Mouse (Mus musculus) forelimb bud, embryonic 11.5 days (tissue): ENCODE data around the gene Map3k12.
A peak's percentile ranks its signal among the peaks of the same experiment; 100 is the strongest.

ENCODE experiments used
- DNase-seq: peaks from one replicate; pipeline ENCODE4 v3.0.0-alpha.2; 2012; ENCODE audit warnings: low read depth, low spot score

The Map3k12 gene

DNA sequence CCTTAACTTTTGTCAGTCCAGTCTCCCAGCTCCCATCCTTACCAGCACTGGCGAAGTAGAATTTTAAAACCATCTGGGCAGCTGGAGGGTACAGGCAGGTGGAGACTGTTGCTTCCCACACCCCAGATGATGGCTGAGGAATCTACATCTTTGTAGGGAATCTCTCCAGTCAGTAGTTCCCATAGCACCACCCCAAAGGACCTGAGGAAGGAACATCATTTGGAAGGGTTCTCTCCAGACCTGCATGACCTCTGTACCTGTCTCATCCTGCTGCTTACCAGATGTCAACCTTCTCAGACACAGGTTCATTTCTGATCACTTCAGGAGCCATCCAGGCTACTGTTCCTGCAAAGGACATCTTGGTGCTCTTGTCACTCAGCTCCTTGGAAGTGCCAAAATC is 13.4 kb downstream of the Map3k12 start, which contains the start of gene Gm10337:
Gene Gm10337, plus strand, starts transcription at position 276 of the 400 bp plus-strand sequence.
- no peak for DNase-seq

DNA sequence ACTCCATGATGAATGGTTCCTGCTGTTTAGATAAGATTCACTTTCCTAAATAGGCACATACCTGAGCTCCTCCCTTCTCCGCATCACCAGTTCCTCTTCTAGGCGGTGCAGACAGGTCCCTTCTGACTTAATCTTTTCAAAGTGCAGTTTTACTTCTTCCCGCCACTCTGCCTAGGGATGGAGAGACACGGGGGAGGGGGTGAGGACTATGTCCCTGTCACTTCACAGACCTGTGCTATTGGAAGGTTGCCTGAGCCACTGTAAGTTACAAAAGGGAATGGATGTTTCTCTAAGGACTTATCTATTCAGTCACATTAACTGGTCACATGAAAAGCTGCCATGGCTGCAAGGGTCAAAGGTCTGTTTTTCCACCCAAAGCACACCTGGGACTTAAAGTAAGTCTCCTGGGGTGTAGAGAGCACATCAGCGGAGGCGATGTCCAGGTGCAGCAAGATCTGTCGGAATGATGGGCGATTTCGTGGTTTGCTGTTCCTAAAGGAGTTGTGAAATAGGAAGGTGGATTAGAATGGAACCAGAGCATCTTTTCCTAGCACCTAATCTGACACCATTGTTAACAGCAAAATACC is 14.5 kb downstream of the Map3k12 start:
- no peak for DNase-seq

DNA sequence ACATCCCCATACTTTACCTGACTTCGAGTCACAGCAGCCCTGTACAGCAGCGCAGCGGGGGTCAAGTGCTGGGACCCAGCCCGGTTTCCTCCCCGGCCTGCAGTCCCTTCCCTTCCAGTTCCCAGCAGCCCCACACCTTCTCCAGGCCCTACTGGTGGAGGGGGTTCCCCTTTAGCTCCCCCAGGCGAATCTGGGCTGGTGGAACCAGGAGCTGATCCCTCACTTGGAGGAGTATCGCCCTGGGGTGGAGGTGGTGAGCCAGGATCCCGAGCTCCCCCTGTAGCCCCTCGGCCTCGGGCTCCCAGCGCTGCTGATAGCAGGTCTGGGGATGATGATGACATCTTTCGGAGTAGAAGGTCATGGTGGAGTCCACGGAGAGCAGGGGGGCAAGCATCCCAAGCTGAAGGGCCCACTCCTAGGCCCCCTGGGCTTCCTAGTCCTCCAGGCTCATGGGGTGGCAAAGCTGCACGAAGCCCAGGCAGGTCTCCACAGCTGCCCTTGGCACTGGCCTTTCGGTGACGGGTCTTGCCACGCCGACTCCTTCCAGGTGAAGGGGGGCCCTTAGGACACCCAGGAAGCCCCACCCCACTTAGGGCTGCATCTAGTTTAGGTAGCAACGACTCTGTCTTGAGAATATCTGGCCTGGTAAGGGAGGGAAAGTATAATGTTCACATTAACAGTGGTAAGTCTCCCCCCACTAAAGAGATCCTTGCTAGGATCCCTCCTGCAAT is 15.6 kb downstream of the Map3k12 start:
- DNase-seq: no peak

DNA sequence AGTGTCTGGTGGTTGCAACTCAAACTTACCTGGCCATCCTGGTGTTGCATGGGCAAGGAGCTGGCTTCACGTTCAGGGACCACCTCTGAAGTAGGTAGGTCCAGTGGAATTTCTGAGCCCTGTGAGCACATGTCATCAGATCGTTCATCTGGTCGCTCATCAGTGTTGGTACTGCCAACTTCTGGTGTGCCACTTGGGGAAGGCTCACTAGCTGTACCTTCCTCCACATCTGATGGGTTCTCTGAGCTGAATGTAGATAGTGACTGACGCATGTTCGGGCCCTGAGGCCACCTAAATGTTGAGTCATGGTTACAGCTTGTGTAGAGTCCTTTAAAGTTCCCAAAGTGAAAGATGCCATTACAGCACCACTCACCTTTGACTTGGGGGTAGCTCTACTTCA is 16.4 kb downstream of the Map3k12 start:
- no peak for DNase-seq

DNA sequence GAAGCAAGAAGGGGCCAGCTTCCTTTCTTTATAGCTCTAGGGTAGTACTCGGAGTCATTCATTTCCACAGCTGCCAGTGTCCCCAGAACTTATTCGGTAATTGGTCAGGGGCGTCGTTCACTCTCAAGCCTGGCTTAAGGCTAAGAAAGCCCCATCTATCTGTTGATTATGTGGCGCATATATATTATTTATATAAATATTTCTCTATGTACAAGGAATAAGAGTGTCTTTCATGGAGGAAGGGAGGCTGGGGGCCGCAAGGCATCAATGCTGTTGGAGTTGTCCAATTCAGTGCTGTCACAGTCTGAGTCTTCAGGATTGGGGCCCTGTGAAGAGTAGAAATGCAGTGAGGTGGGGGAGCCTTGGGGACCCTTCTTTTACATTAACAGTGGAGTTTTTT is 17.0 kb downstream of the Map3k12 start:
- no peak for DNase-seq

DNA sequence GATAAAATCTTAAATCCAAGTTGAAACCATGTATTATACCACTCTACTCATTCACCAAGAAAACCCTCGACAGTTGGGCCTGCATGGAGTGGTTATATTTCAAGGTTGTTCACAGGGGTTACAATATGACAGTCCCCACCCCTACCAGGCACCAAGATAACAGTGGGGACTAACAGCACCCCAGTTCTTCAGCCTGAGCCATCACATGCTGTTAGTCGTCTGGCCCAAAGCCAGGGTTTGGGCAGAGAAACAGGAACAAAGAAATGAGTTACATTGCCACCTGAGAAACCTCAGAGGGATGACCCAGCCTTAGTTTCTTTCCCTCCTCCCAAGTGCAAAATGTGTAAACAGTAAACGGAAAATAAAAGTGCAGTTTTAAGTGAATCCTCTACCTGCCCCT is 17.5 kb downstream of the Map3k12 start:
- DNase-seq: no peak

DNA sequence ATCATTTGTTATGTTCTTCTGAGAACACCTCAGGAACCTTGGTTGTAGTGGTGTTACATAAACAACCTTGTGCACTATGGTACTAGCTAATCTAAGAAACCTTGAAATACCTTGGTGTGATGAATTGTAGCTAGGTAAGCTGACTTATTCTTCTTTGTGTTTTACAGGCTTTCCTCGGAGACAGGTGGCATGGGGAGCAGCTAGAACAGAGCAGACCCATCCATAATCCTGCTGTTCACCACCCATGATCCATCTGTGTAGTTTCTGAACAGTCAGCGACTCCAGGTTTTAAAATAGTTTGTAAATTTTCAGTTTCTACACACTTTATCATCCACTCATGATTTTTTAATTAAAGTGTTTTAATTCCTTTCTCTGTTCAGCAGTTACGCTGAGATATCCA is 18.5 kb downstream of the Map3k12 start:
- no peak for DNase-seq

DNA sequence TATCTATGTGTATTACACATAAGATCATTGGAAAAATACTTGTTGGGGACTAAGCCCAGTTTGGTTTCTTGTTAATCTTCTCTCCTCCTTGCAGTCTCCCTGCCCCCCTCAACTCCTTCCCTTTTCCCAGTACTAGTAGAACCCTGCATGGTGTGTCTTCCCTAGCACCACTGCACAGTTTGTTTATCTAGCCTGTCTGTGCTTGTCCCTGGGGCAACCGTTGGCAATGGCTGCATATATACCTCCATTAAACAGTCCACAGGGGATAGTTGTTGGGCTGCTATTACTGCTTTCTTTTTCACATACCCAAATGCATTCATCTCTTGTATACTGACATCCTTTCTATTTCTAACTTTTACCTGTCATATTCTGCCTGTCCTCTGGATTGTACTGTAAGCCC is 29.2 kb downstream of the Map3k12 start:
- DNase-seq: no peak

DNA sequence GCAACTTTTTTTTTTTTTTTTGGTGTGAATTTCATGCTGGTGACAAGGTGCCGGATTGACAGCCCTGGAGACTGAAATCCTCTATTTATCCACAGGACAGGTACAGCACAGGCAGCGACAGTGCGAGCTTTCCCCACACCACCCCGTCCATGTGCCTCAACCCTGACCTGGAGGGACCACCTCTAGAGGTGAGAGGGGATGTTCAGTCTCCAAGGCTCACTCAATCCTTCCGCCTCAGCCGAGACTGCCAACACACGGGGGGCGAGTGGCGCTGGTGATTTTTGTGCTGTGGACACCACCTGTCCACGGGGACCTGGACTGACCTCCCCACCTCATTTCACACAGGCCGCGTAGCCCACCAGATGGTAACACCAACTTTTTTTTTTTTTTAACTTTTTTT is 31.0 kb downstream of the Map3k12 start:
- no peak for DNase-seq

DNA sequence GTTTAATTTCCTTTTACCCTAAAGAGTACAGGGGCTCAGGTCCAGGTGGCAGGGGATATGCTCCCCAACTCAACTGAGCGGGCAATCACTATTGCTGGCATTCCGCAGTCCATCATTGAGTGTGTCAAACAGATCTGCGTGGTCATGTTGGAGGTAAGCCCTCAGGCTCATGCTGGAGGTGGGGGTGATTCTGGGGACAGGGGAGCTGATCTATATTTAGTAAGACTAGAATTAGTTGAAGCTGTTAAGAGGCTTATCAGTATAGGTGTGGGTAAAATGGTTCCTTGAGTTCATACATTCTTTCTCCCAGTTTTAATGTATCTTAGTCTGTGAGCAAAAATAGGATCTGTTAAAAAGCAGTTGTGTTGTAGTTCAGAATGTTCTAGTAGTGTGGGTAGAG is 33.7 kb downstream of the Map3k12 start:
- DNase-seq: no peak

DNA sequence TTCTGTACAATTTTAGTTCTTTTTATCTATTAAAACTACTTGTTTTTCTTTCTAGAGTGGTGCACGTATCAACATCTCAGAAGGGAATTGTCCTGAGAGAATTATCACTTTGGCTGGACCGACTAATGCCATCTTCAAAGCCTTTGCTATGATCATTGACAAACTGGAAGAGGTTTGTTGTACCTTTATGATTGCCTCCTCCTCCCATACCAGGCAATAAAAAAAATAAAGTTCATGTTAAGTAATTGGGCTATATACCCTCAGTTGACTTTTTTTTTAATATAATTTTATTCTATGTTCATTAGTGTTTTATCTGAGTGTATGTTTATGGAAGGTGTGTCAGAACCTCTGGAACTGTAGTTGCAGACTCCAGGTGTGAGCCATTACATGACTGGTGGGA is 42.3 kb downstream of the Map3k12 start:
- DNase-seq: no peak

DNA sequence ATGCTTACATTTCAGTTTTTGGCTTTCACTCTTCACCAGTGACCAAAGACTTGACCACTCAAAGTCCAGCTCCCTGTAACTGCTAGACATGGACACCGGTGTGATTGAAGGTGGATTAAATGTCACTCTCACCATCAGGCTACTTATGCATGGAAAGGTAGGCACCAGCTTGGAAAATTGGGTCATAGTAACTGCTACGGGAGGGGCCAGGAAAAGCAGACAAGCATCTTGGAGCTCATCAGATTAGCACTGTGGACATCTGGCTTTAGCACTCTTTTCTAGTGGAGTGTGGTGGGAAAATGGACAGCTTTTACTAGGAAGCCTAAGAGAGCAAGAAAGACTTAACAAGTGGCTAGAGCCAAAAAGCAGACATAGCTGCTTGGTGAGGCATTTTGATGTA is 43.6 kb downstream of the Map3k12 start:
- DNase-seq: no peak

DNA sequence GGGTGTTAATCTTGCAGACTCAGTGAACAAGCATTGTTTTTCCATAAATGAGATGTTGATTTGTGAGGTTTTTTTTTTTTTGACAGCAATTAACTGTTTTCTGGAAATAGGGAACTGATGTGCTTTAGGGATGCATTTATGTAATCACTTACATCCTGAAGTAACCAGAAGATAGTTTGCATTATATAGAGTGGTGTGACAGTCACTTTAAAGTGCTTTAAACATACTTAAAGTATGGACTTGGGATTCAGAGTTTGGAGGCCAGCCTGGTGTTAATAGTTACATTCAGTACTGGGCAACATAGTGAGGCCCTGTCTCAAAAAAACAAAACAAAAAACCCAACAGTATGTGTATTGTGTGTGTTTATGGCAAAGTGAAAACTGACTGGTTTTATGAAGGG is 45.1 kb downstream of the Map3k12 start:
- DNase-seq: no peak

DNA sequence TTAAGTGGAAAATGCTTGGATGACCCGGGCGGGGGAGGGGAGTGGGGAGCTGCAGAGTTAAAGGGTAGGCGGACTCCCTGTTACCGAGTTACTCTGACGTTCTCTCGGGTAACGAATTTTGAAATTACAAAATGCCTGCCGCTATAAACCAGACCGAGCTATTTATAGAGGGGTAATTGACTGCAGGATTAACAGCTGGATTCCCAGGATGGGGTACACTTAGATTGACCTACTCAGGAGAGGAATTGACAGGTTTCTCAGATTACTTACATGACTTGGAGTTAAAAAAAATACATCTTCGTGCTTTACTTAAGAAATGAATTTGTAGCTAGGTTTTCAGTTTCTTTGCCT is 45.6 kb downstream of the Map3k12 start:
- DNase-seq: no peak

DNA sequence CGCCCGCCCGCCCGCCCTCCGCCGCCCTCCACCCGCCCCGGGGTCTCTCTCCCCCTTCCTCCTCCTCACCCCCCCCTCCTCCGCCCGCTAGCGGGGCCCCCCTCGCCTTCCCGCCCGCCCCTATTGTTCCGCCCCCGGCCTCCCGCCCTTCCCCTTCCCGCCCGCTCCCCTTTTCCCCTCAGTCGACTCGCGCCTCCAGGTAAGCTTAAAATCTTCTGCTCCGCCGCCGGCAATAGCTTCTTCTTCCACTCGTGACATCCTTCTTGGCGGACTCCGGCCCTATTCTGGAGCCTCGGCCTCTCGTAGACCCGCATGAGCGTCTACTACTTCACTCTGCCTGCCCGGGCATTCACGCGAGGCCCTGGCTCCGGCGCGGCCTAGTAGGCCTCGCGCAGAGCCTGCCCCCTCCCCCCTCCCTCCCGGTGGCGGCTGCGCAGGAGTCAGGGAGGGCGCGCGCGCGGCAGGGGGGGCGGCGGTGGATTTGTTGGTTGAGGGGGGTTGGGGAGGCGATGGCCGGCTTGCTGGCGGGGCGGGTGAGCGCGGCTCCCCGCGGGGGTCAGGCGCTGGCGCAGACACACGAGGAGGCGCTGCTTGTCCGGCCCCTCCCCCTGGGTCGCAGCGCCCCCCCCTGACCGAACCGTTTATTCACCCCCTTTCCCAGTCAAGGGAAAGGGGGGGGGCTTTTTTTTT is 46.1 kb downstream of the Map3k12 start:
- peak; percentile 74 for DNase-seq

DNA sequence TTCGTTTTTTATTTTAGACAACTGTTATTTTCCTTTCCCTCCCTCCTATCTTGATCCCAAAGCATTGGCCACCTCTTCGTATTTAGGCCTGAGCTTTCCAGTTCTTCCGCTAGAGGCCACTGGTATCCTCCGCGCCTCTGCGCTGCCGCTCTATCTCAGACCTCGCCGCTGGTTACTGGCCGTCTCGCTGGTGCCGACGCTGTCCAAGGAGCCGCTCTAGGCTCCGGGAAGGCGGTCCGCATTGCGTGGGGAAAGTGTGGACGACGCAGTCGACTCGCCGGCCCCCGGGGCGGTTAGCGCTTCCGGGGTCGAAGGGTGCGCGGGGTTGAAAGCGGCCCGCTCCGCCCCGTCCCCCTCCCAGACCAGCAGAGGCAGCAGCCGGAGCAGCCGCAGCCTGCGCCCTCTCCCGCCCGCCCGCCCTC is 46.7 kb downstream of the Map3k12 start, which contains the start of gene Pcbp2:
Gene Pcbp2, plus strand, starts transcription at position 357 of the 422 bp plus-strand sequence.
- DNase-seq: peak; percentile 98

DNA sequence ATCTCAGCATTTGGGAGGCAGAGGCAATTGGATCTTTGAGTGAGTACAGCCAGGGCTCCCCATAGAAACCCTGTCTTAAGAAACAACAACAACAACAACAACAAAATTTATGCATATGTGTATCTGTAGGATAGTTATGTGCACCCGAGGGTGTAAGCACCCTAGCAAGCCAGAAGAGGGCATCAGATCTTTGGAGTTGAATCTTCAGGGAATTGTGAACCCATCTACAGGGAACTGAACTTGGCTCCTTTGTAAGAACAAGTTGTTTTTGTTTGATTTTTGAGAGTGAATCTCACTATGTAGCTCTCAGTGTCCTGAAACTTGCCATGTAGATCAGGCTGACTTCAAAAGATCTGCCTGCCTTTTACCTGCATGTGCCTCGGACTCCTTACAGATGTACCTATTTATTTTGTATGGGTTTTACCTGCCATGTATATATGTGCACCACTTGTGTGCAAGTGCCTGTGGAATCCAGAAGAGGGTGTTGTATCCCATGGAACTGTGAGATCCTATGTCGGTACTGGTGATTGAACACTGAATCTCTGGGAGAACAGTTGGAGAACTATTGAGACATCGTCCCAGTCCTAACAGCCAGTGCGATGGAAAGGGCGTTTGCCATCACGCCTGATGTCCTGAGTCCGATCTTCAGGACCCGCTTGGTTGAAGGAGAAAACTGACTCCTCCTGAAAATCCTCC is 48.0 kb downstream of the Map3k12 start:
- DNase-seq: no peak

DNA sequence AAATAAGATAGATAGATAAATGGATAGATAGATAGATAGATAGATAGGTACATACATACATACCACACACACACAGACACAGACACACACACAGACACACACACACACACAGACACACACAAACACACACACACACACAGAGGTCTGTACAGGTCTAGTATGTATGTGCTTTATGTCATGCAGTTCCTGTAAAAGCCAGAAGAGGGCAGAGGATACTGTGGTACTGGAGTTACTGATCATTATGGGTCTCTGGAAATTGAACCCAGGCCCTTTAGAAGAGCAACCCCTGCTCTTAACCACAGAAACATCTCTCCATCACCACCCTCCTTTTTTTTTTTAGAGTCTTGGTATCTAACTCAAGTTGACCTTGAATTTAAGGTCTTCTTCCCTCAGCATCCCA is 53.2 kb downstream of the Map3k12 start:
- peak; percentile 24 for DNase-seq

DNA sequence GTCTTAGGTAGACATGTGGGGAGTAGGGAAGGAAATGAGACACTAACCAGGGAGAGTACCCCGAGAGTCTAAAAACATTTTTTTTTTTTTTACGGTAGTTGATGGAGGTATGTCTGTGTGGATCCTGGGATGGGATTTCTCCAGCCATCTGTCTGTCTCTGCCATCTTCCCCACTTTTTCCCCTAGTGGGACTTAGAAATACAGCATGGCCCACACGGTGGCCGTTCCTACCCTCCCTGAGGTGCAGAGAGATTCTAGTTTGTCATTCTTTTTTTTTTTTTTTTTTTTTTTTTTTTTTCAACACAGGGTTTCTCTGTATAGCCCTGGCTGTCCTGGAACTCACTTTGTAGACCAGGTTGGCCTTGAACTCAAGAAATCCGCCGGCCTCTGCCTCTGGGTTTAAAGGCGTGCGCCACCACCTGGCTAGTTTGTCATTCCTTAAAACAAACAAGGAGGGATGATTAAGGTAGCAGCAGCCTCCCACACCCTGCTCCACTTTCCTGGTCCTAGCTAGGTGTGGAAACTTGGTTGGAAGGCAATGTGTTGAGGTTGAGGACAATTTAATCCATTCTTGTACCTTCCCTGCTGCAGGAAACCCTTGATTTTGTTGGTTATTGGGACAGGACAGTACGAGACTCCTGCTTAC is 55.3 kb downstream of the Map3k12 start:
- DNase-seq: no peak

DNA sequence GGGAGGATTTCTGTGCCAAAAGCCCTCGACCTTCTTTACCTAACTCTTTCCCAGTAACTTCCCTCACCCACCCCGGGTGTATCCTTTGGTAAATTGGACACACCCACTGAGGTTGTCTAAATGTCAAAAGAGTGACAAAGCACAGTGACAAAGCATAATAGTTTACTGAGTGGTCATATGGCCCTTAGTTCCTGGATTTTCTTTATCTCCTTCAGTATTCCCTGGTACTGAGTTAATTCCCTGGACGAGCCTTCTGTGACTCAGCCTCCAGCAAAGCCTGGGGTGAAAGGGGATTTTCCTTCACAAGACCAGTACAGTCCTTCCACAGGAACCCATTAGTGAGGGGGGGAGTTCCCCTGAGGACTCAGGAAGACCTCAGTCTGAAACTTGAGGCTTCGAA is 55.9 kb downstream of the Map3k12 start:
- no peak for DNase-seq

DNA sequence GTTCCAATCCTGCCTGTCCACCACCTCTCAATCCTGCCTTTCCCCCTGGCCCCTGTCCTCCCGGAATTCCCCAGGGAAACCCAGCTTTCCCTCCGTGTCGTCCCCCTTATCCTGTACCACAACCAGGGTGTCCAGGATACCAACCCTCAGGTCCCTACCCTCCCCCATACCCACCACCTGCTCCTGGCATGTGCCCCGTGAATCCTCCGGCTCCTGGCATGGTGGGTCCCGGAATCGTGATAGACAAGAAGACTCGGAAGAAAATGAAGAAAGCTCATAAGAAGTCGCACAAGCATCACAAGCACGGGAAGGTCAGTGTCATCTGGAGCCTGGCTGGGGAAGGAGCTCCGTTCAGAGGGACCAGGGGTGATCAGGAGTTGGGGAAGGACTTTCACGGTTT is 56.5 kb downstream of the Map3k12 start:
- no peak for DNase-seq

DNA sequence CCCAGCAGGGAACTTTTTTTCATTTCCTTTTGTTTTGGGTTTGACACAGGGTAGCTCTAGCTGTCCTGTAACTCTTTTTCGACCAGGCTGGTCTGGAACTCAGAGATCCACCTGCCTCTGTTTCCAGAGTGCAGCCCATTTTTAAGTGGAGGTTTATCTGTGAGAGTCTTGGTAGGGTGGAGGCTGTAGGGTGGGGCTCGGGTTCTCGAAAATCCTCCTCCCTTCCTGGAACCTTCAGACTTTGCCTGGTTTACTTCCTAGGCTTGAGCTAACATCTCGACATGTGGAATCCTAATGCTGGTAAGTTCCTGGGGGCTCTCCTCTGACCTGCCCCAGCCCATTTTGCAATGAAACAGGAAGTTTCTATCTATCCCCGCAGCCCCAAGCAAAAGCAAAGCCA is 57.0 kb downstream of the Map3k12 start:
- DNase-seq: no peak
